Mouse (Mus musculus) heart, embryonic 12.5 days (tissue): ENCODE data around the gene Cuedc2. TPM values are rescaled to one million over a fixed set of nuclear protein-coding genes. Genes with fewer than 3 reads are reported as not detected.

Experiments used
- ATAC-seq: fragments of 200-750 bp; cut with Nextera tagmentation; 2 replicates; pipeline ENCODE4 v1.8.0; 2017; ENCODE audit warnings: moderate TSS enrichment, moderate library complexity; ENCODE audit not compliant: insufficient number of reproducible peaks, low FRiP score
- H3K27ac ChIP-seq: fragments of 300-500 bp; sonication (generic); 2 replicates; pipeline ENCODE4 v1.5.1; 2016; ENCODE audit warnings: mild to moderate bottlenecking, moderate library complexity; ENCODE audit not compliant: poor library complexity, severe bottlenecking
- H3K27me3 ChIP-seq: fragments of 300-500 bp; sonication (generic); replicated peaks from 2 replicates; pipeline ENCODE4 v1.6.1; 2016; ENCODE audit warnings: mild to moderate bottlenecking, moderate library complexity
- H3K36me3 ChIP-seq: fragments of 300-500 bp; sonication (generic); 2 replicates; pipeline ENCODE4 v1.6.1; 2016; ENCODE audit warnings: mild to moderate bottlenecking, moderate library complexity
- H3K4me1 ChIP-seq: fragments of 300-500 bp; sonication (generic); replicated peaks from 2 replicates; pipeline ENCODE4 v1.6.1; 2016; ENCODE audit warnings: mild to moderate bottlenecking
- H3K4me2 ChIP-seq: fragments of 300-500 bp; sonication (generic); 2 replicates; pipeline ENCODE4 v1.6.1; 2016; ENCODE audit warnings: mild to moderate bottlenecking, moderate library complexity
- H3K4me3 ChIP-seq: fragments of 300-500 bp; sonication (generic); 2 replicates; pipeline ENCODE4 v1.5.1; 2016; ENCODE audit warnings: mild to moderate bottlenecking
- H3K9ac ChIP-seq: fragments of 300-500 bp; sonication (generic); 2 replicates; pipeline ENCODE4 v1.6.1; 2016; ENCODE audit warnings: mild to moderate bottlenecking, moderate library complexity
- H3K9me3 ChIP-seq: fragments of 300-500 bp; sonication (generic); replicated peaks from 2 replicates; pipeline ENCODE4 v1.6.1; 2016; ENCODE audit warnings: mild to moderate bottlenecking, moderate library complexity
- WGBS: fragments of 180-500 bp; shearing (Covaris S2); methylation state at CpG from one replicate; pipeline ENCODE4 v1.1.7; 2016; 5-methylcytosine and 5-hydroxymethylcytosine counted together
- polyA plus RNA-seq: library from polyadenylated mRNA; unstranded; fragments of >200 nt; fragmentation: Nextera tagmentation; extraction: Ambion mirVana; gene quantifications from 2 replicates; pipeline ENCODE4 v1.2.1, GENCODE M21; 2016

The Cuedc2 gene
- 97.7 and 116 TPM in 2 replicates for polyA plus RNA-seq

DNA sequence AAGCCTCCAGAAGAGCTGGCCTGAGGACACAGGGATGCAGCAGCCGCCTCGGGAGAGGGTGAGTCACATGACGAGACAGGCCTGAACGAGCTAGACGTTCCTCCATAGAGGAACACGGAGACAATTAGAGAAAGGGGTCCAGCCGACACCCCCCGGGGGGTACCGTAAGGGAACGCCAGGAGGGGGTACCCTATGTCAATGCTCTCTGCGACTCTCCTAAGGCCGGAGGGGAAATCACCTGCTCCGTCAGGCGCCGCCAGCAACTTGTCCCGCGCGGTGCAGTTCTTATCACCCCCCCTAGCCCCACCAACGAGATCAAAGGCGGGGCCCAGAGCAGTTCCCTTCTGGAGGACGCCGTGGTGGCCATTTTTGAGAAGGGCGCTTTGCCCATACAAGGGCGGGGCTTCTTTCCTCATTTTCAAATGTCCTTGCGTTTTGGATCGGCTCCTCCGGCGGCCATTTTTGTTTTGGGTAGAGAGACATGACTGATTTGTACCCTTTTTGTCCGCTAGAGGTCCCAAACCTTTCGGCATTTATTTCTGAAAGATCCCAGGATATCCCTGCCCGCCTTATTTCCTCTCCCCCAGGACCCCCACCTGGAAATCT, at the start of gene Cuedc2:
Cuedc2 (minus strand) TSS at position 372 of the 606 bp plus-strand sequence.
- ATAC-seq = peak; percentile 91
- peak within 1 kb of the TSS; percentile 74 for H3K4me3 ChIP-seq
- H3K9ac ChIP-seq = peak within 1 kb of the TSS; percentile 78
- peak within 1 kb of the TSS; percentile 78 for H3K4me2 ChIP-seq
- H3K27ac ChIP-seq = no peak within 1 kb of the TSS
- no peaks in the 10 kb centered on the region for H3K9me3 ChIP-seq
- under 1% methylated on average over 31 of the region's 31 CpGs for WGBS
- peaks cover 7% of the 10 kb centered on the region; the same call in 1 of the 2 replicates for H3K27me3 ChIP-seq
- H3K36me3 ChIP-seq = no peaks in the 10 kb centered on the region
- H3K4me1 ChIP-seq = peaks cover 7% of the 10 kb centered on the region

DNA sequence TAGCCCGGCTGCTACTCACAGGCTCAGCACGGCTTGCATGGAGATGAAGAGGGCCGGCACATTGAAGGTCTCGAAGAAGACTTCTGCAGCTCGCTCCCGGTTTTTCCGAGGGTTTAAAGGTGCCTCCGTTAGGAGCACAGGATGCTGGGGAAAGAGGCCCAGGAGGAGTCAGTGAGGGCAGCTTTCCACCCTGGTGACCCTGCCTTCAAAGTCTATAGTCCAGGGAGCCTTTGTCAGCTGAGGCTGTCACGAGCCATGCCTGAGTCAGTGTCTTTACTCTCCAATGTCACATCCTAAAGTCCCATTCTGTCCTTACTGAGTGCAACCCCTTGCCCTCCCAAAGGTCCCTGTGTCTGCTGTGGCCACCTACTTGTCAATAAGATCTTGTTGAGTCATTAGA, 43.8 kb upstream of the Cuedc2 start:
- ATAC-seq = no peak

GRCm38 (mm10) chr19:46375891-46376290, 37.4 kb upstream of the Cuedc2 start:
- Histone ChIP-seq H3K9me3 (no peaks in the 10 kb centered on the region), H3K4me3 (no peak overlapping the region), H3K4me1 (no peaks in the 10 kb centered on the region; the same call in 1 of the 2 replicates), H3K27ac (no peak overlapping the region), H3K4me2 (no peak overlapping the region), H3K36me3 (peaks cover 46% of the 10 kb centered on the region), H3K9ac (no peak overlapping the region), H3K27me3 (no peaks in the 10 kb centered on the region)
- ATAC-seq = no peak
- WGBS = 48% methylated on average over 4 of the region's 4 CpGs

More for the DNA sequence above, 43.8 kb upstream of the Cuedc2 start:
- H3K36me3 ChIP-seq = peaks cover 94% of the 10 kb centered on the region
- H3K9me3 ChIP-seq = no peaks in the 10 kb centered on the region
- no peak overlapping the region for H3K4me2 ChIP-seq
- H3K27ac ChIP-seq = no peak overlapping the region
- no peak overlapping the region for H3K4me3 ChIP-seq
- no peaks in the 10 kb centered on the region for H3K27me3 ChIP-seq
- H3K9ac ChIP-seq = no peak overlapping the region
- H3K4me1 ChIP-seq = no peaks in the 10 kb centered on the region
- WGBS = 91% methylated on average over 9 of the region's 9 CpGs

DNA sequence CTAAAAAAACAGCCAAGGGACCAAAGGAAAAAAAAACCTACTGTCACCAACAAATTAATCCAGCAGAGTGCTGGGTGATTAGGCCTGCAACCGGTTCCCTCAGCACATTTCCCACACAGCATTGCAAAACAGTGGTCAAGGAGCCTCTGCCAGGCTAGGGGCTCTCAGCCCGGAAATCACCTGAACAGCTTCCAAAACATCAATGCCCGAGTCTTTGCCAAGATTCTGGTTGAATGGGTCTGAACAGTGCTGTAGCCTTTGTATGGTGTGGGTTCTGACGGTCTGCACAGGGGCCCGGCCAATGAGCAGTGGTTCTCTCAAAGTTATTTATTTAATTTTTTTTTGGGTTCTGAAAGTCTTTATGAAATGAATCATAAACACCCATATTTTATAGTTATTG, 37.0 kb upstream of the Cuedc2 start:
- WGBS = 77% methylated on average over 5 of the region's 5 CpGs
- no peak overlapping the region for H3K27ac ChIP-seq
- H3K4me1 ChIP-seq = no peaks in the 10 kb centered on the region; the same call in 1 of the 2 replicates
- H3K9me3 ChIP-seq = no peaks in the 10 kb centered on the region
- peaks cover 42% of the 10 kb centered on the region for H3K36me3 ChIP-seq
- H3K4me2 ChIP-seq = no peak overlapping the region
- H3K9ac ChIP-seq = no peak overlapping the region
- ATAC-seq = no peak
- no peak overlapping the region for H3K4me3 ChIP-seq
- H3K27me3 ChIP-seq = no peaks in the 10 kb centered on the region

DNA sequence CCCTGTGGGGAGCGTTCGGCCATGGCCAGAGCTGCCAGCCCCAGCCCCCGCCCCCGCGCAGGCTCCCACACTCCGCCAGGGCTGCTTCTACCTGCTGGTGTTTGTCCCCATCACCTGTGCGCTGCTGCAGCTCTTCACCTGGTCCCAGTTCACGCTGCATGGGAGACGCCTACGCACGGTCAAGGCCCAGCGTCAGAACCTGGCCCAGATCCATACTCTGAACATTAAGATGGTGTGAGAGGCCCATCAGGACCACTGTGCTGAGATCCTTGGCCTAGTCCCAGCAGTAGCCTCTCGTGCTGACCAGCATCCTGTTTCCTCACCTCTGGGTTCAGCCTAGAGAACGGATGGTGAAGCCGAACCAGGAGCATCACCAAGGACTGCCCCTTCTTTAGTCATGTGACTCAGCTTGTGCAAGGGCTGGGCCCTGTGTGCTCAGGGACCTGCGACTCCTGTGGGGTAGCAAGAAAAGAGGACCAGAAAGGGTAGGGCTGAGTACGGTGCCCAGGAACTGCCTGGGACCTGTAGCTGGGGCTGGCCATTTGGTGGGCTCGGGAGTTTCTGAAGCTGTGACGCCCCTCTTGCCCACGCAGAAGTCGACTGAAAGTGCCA, 36.1 kb upstream of the Cuedc2 start:
- Histone ChIP-seq H3K27me3 (no peaks in the 10 kb centered on the region), H3K4me1 (no peaks in the 10 kb centered on the region; the same call in 1 of the 2 replicates), H3K9ac (no peak overlapping the region), H3K27ac (no peak overlapping the region), H3K36me3 (peaks cover 33% of the 10 kb centered on the region), H3K4me2 (no peak overlapping the region), H3K9me3 (no peaks in the 10 kb centered on the region), H3K4me3 (no peak overlapping the region)
- 62% methylated on average over 21 of the region's 21 CpGs for WGBS
- ATAC-seq = 0 out of 2 replicates have a peak, but pooled peaks have one; percentile 33

DNA sequence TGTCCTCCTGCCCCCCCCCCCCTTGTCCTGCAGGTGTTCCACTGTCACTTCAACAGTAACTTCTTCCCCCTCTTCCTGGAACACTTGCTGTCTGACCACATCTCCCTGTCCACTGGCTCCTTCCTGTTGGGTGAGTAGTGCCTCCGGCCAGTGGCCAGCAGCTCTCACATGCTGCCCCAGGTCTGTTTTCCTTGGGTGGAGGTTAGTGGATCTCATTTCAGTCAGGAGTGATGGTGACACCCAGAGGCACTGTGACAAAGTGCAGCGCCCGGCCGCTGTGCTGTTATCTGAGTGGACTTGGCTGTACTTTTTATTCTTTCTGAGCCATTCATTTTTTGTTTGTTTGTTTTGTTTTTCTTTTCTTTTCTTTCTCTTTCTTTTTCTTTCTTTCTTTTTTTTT, 30.7 kb upstream of the Cuedc2 start:
- Histone ChIP-seq H3K27me3 (no peaks in the 10 kb centered on the region), H3K9me3 (no peaks in the 10 kb centered on the region), H3K4me3 (no peak overlapping the region), H3K9ac (no peak overlapping the region), H3K4me2 (no peak overlapping the region), H3K4me1 (0 out of 2 replicates have a peak, but pooled peaks cover 2% of the 10 kb centered on the region), H3K27ac (no peak overlapping the region), H3K36me3 (no peaks in the 10 kb centered on the region)
- ATAC-seq = peak; percentile 71; the same call in 1 of the 2 replicates
- 13% methylated on average over 4 of the region's 4 CpGs for WGBS

- no peak overlapping the region for H3K9ac ChIP-seq
- WGBS = 83% methylated on average over 23 of the region's 23 CpGs
- ATAC-seq = no peak
Observed at GRCm38 (mm10) chr19:46367798-46368590, 29.5 kb upstream of the Cuedc2 start.

GRCm38 (mm10) chr19:46363294-46364009, 24.9 kb upstream of the Cuedc2 start:
- Histone ChIP-seq H3K27me3 (peaks cover 2% of the 10 kb centered on the region), H3K9ac (no peak overlapping the region), H3K9me3 (no peaks in the 10 kb centered on the region), H3K36me3 (no peaks in the 10 kb centered on the region), H3K4me3 (no peak overlapping the region), H3K4me1 (no peaks in the 10 kb centered on the region), H3K27ac (no peak overlapping the region), H3K4me2 (no peak overlapping the region)
- WGBS = 78% methylated on average over 11 of the region's 11 CpGs
- no peak for ATAC-seq

More at GRCm38 (mm10) chr19:46367798-46368590, 29.5 kb upstream of the Cuedc2 start:
- Histone ChIP-seq H3K36me3 (no peaks in the 10 kb centered on the region), H3K4me1 (0 out of 2 replicates have a peak, but pooled peaks cover 2% of the 10 kb centered on the region), H3K27ac (no peak overlapping the region), H3K4me2 (no peak overlapping the region), H3K9me3 (no peaks in the 10 kb centered on the region), H3K27me3 (no peaks in the 10 kb centered on the region), H3K4me3 (no peak overlapping the region)

GRCm38 (mm10) chr19:46362104-46362503, 23.6 kb upstream of the Cuedc2 start:
- Histone ChIP-seq H3K4me1 (peaks cover 1% of the 10 kb centered on the region; the same call in 1 of the 2 replicates), H3K4me2 (no peak overlapping the region), H3K27ac (no peak overlapping the region), H3K4me3 (no peak overlapping the region), H3K27me3 (peaks cover 14% of the 10 kb centered on the region), H3K36me3 (no peaks in the 10 kb centered on the region), H3K9me3 (no peaks in the 10 kb centered on the region), H3K9ac (no peak overlapping the region)
- no peak for ATAC-seq
- 81% methylated on average over 8 of the region's 8 CpGs for WGBS

- Histone ChIP-seq H3K4me1 (peaks cover 3% of the 10 kb centered on the region; the same call in 1 of the 2 replicates), H3K9me3 (no peaks in the 10 kb centered on the region), H3K36me3 (no peaks in the 10 kb centered on the region), H3K4me3 (no peak overlapping the region), H3K27me3 (peaks cover 18% of the 10 kb centered on the region), H3K4me2 (peak overlapping the region; percentile 87), H3K9ac (no peak overlapping the region), H3K27ac (no peak overlapping the region)
- no peak for ATAC-seq
- 62% methylated on average over 4 of the region's 4 CpGs for WGBS
Observed at GRCm38 (mm10) chr19:46358381-46358780, 19.9 kb upstream of the Cuedc2 start.
